Mouse (Mus musculus) regulatory T cell (primary cell): ENCODE results near the gene Synj1.

Source experiments
- in situ Hi-C: fragments of 300-600 bp; cut with MboI, MseI; formaldehyde crosslinking; loops from one replicate; pipeline ENCODE4 v1.15.1; 2025; ENCODE audit warnings: high pct_unique_total_duplicates

The Synj1 gene

DNA sequence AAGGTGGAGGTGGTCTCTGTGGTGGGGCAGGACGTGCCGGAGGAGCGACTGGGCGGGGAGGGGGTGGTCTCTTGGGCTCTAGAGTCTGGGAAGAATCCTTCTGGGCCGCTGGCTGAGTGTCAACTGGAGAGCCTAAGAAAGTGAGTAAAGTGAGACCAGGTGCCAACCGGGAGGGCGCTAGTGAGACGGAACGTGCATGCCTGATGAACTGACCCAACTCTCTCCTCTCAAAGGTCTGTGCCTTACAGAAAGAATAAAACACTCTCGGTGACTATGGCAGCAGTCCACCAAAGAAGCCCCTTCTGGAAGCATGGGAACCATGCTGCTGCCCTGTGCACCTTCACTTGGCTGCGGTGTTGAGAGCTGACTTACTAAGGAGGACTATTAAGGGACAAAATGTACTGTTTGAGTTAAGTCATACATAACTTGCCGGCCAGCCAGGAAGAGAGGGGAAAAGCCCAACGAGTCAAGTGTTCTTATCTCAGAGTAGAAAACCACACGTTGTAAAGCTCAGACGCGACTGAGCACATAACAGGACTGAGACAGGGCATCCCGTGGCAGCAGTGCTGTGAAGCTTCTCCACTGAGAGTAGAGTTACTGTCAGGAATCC is 60.6 kb downstream of the Synj1 start:
- in situ Hi-C loops: no loop called here

DNA sequence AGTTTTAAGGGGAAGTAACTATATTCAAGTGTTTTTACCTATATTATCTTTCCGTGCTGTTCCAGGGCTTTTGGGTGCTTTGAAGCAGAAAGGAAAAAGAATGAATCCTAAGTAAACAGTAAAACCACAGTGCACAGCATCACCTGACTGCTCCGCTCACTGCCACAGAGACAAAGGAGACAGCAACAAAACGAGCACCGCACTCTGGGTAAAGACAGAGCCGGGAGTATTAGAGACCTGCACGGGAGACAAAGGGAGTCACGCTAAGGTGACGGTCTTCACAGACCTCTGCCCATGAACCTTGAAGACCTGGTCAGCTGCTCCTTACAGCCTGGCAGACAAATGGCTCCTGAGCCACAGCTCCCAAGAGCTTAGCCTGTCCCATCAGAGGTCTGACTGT is 64.1 kb downstream of the Synj1 start:
- in situ Hi-C loops: no loop called here

DNA sequence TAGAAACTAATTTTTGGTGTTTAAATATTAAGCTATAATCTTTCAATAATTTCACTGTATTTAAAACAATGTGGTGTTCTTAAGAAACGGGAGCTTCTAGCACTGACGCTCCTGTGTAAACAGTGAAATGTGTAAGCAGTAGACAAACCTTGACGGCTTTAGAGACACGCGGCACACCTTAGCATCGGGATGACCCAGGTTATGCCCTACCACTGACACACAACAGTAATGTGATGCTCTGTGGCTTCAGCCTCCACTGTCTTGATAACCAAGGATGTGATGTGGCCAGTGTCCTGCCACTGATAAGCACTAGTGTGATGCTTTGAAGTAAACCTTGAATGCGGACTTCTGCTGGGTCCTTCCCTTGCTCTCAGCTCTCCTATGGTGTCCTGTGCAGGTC is 69.9 kb downstream of the Synj1 start:
- in situ Hi-C loops: no loop called here

DNA sequence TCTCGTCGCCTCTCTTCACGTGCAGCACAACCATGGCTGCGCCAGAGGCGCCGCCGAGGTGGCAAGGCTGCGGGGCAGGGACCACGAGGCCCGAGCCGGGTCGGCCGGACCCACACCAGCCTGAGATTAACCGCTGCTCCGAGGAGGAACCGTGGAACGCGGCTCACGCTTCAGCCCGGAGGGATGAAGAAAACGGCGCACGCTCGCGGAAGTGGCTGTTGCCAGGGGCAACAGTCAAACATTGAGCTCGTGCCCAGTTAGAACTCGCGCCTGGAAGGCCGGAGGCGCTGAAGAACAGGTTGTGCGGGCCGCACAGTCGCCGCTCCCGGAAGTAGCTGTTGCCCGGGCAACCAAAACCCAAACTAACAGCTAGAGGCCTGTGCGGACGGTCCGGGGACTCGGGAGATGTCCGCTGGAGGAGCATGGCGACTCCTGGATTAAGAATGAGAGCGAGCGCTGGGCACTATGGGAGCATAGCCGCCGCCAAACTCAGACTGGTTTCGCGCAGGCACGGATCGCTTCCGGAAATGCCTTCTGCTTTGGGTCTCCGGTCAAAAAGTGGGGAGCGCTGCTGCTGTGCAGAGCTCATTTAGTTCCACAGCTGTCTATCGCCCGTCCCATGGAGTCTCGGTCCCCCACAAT is 76.3 kb downstream of the Synj1 start, which contains the start of gene Cfap298:
Gene Cfap298 (minus strand): TSS at position 428 of the 642 bp plus-strand sequence.
- in situ Hi-C loops: loop anchor here (5.0 kb wide), 3 partner anchors 82 to 648 kb away; no protein-coding TSS in a partner anchor

DNA sequence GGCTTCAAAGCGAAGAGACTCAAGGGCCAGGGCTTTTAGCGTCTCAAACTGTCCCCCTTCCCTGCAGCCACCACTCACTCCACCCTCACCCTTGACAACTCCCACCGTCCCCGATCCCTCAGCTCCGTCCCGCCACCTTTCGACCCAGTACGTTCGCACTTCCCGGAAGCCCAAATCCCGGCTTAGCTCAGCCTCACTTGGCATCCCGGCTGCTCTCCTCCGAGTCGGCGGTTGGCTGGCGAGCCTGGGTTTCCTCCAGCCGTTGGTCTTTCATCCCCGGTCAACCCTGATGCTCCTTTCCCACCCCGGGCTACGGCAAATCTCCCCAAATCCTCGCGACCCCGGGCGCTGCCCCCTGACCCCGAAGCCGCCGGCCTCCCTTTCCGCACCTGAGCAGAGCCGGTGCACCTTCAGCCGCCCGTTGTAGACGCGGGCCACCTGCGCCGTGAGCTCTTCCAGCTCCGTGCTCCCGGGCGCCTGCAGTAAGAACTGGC is 76.9 kb downstream of the Synj1 start:
- in situ Hi-C loops: loop anchor here (5.0 kb wide), 2 partner anchors 143 to 647 kb away; no protein-coding TSS in a partner anchor

DNA sequence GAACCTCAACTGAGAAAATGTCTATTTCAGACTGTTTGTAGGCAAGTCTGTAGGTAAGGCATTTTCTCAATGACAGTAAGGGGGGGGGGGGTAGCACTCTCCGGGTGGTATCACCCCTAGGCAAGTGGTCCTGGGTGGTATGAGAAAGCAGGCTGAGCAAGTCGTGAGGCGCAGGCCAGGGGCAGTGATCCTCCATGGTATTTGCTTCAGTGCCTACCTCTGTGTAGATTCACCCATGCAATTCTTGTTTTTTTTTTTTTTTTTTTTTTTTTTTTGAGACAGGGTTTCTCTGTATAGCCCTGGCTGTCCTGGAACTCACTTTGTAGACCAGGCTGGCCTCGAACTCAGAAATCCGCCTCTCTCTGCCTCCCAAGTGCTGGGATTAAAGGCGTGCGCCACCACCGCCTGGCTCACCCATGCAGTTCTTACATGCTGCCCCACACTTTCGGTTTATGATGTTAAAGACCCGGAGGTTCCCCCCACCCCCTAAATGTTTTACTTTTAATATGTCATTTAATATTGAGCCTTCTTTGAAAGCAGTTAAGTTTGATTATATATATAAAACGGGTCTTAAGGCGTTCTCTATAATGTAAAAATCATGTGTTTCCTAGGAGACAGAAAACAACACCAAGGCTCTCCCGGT is 77.5 kb downstream of the Synj1 start:
- in situ Hi-C loops: loop anchor here (5.0 kb wide), 2 partner anchors 144 to 646 kb away; no protein-coding TSS in a partner anchor

DNA sequence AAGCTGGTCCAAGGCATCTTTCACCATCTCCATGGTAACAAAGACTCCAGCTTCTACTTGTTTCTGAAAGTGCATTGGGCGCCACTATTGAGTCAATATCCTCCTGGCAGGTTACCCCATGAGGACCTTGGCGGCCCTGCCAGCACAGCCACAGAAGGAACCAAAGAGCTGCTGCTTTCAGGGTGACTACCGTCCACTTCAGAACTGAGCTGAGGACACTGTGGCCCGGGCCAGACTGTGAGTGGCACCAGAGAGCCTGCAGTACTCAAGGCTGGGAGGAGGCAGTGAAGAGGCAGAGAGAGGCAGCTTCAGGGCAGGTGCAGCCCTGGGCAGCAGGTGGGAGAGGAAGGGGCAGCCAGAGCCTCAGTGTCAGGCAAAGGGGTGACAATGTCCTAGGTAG is 83.7 kb downstream of the Synj1 start:
- in situ Hi-C loops: no loop called here

DNA sequence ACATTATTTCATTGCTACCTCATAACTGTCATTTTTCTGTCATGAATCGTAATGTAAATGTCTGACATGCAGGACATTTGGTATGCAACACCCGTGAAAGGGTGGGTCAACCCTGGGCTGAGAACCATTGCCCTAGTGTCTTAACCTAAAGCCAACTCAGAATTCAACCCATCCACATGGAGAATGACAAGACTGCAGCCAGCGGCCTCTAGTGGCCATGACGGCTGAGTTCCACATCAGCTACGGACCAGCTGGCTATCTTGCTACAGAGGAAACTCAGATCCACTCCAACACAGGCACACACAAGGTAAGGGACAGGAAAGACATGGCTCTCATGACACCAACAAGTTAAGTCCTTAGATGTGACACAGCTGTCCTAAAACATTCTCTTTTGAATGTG is 85.6 kb downstream of the Synj1 start:
- in situ Hi-C loops: no loop called here

DNA sequence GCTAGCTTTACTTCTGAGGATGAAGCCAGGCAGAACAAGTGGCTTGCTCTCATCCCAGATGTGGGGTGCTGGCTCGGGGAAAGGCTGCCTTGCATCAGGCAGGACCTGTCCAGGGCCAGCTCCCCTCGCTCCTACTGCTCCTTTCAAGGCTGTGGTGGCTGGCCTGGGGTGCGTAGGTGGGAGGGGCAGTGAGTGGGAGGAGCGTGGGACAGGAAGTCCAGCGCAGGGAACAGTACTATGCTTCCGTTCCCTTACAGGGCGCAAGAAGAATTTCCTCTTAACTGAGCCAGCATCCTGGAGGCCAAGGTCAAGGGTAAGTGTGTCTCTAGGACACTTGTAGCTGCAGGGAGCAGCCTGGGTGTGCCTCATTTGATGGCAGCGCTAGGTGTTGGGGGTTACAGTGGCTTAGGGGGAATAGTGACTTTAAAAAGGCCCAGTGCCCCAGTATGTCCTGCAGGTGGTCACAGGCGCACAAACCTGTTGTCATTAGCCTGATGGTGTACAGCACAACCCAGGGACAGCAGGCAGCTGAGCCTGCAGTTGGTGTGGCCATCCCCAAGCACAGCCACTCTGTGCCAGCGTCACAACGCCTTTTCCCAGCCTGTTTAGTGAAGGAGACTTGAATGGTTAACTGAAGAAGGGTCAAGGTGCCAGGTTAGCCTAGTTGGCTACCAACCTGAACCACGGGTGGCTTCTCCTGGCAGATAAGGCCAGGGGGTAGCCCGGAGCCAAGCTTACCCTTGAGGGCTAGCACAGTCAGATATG is 86.3 kb downstream of the Synj1 start:
- in situ Hi-C loops: no loop called here

DNA sequence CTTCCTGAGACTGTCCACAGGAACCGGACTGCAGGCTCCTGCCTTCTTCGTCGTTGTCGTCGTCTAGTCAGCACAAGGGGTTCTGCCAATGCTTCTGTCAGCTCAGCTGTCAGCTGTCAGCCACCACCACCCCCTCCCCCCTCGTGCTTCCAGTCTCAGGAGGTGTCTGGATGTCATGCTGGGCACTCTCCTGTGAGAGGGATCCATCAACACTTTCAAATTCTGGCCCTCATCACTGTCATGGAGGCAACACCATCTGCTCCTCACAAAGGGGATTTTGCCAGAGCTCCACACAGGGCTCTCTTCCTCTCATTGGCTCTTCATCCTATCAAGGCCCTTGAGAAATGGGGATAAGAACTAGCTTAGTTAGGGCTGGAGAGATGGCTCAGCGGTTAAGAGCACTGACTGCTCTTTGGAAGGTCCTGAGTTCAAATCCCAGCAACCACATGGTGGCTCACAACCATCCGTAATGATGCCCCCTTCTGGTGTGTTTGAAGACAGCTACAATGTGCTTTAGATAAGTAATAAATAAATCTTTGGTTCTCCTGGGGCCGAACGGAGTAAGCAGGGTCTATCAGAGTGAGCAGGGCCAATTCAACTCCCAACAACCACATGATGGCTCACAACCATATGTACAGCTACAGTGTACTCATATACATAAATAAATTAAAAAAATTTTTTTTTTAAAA is 89.5 kb downstream of the Synj1 start:
- in situ Hi-C loops: no loop called here

DNA sequence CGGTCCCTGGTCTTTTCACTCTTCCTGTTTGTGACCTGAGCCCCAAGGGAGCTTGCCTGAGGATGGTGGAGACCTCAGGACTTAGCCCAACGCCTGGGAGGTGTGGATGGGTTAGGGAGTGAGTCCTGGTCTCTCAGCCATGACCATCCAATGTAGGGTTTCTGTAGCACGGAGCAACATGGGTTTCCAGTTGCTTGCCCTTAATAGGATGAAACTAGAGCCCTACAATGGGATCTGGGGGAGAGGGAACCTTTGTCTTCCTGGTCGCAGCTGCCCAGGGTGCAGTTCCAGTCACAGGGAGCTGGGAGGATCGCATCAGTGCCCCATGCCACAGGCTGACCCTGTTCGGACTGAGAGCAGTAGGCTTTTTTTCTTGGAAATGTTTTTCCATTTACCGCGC is 94.0 kb downstream of the Synj1 start:
- in situ Hi-C loops: no loop called here

DNA sequence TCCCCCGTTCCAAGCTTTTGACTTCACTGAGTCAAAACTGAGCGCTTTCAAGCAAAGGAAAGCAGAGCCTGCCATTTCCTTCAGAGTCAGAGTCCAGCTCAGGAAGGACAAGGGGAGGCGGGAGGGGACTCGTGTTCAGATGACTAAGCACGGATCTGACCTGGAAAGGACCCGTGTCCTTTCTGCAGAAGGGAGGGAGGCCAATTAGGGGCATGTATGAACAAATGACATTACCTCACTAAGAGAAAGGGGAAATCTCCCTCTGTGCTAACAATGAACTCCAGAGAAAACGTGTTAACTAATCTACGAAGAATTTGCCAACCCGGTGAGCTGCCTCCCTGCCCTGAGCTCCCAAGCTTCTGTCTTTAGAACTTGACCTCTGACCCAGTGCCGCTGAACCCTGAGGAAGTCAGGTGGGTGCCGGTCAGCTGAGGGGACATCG is 95.0 kb downstream of the Synj1 start:
- in situ Hi-C loops: no loop called here

DNA sequence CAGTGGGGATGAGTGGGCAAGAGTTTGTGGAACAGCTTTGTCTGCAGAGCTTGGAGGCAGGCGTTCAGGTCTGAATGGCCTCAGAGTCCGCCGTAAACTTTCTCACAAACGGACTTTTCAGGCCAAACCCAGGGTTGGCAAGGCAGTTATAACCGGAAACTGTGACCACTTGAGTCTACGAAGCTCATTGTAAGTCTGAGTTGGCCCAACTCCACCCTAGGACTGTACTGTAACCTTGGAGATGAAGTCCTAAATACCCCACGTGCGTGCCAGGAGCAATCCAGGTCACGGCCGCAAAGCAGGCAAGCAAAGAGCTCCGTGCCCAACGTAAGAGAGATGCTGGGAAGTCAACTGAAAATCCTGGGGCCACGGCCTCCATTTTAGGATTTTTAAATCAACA is 99.3 kb downstream of the Synj1 start:
- in situ Hi-C loops: no loop called here

DNA sequence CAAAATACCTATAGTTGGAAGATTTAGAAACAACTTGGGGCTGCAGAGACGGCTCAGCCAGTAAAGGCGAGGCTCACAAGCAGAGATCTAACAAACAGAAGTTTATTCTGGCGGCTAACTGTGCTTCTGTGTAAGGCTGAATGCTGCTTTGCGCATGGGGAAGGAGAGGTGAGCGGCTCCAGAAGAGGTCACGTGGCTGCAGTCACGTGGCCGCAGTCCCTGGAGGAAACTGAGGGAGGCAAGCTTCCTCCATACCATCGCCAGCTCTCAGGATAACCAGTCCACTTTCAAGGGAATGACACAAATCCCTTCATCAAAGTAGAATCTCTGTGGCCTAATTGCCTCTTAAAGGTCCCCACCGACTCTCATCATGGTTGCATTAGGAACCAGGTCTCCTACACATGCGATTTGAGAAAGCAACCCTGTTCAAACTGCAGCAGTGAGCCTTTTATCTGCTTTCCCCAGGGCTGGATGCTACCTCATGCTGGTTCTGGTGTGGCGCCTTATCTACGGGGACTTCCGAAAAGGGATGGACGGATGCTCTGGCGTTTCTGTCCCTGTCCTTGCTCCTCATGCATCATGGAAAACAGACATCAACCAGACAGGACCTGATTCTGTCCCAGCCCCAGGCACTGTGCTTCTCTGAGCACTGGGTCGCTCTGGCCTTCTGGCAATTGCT is 100.1 kb downstream of the Synj1 start:
- in situ Hi-C loops: no loop called here

DNA sequence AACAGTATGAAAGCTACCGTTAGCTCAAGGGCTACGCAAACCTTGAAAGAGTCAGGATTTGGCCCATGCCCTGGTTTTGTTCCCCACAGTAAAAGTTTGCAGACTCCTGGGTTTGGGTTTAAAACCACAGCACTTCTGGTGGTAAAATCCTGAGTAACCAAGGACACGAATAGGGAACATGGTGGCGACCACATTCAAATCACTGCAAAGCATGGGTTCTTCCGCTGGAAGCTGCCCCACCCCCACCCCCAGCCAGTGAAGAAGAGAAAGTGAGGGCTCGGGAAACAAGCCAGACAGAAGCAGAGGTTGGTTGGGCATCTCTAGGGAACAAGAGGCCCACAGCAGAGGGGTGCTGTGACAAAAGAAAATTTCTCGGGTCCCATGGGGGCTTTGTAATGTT is 103.9 kb downstream of the Synj1 start:
- in situ Hi-C loops: no loop called here

DNA sequence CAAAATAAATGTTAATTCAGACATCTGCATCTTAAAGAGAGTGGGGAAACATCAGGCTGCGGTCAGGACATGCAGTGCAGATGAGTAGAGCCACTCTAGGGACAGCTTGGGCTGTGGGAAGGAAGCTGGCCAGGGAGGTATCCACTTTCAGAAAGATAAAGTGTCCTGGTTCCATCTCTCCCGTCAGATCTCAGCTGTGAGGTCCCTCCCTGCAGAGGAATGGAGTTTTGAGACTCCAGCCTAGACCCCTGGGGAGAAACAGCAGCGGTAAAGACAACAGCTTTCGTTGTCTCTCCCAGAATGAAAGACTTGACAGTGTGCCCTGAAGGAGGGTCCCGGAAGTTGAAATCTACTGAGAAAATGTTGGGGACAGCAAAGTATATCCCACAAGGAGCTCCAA is 107.8 kb downstream of the Synj1 start:
- in situ Hi-C loops: no loop called here

DNA sequence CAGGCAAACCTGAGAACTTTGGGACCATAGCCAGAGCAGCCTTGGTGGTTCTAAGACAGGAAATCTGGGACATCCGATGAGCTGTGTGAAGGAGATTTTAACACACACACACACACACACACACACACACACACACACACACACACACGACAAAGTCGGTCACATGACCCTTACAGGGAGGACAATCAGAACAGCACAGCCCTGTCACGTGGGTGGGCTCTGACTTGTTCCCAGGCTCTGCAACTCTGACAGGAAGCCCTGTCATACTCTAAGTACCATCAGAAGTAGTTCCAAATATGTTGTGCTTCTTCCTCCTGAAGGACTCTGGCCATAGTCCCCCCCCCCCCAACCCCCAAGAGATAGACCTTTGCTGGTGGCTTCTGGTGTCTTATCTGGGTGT is 109.7 kb downstream of the Synj1 start:
- in situ Hi-C loops: no loop called here

DNA sequence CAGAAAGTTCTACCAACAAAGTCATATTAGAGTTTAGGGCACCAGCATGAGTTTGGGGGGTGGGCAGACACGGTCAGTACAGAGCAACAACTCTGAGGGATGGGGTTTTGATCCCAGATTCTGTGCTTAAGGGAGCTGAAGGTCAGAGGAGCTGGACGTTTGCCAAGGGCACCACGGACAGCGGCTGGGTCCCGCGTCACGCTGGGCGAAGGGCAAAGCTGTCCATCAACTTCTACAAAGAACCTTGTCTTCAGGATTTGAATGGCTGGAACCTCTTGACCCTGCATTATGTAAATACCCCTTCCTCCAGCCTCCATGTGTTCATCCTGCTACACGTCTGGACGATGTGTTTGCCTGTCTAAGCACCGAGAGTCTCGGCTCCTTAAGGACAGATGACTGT is 111.6 kb downstream of the Synj1 start:
- in situ Hi-C loops: no loop called here

DNA sequence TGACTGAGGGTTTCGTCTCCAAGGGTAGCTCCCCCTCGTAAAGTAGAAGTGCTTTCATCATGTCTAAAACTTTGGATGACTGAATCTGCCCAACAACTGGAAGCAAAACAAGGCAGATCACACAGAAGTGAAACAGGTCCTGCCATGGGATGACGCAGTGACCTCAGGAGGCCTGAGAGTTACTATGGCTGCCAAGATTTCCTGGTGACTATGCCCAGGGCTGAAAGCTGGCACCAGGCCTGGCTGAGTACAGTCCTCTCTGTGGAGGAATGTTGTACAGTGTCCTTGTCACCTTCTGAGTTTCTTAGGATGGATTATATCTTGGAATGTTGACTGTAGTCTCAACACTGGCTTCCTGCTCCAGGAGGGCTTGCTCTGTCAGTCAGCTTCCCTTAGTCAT is 113.5 kb downstream of the Synj1 start:
- in situ Hi-C loops: no loop called here

DNA sequence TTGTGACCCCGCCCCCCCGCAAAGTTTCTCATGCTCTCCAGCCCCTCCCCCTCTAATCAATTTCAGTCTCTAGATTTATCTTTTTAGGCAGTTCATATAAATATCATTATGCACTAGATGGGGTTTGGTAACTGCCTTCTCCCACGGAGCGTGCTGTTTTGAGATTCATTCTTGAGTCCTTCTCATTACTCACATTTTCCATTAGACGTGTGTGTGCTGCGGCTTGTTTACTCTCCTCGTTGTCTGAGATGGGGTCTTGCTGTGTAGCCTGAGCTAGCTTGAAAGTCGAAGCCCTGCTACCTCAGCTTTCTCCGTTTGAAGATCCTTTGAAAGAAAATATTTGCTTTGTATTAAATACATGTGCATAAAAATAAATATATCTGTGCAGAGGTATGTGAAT is 117.3 kb downstream of the Synj1 start:
- in situ Hi-C loops: no loop called here

DNA sequence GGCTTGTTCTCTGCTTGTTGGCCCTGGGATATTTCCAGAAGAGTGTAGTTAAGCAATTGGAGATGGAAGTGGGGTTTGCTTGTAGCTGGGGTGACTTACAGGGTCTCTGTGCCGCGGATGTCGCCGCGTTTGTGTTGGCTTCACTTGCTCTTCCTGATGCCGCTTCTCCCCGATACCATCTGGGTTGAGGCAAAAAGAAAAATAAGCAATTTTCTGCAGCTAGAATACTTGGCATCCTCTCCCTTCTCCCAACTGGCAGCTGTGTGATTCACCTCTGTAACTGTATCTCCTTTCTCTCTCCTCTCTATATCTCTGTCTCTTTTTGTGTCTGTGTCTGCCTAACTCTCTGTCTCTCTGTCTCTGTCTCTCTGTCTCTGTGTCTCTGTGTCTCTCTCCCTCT is 118.1 kb downstream of the Synj1 start:
- in situ Hi-C loops: no loop called here
